Mouse (Mus musculus) ES-E14 (cell line): ENCODE results near the gene Srp14. TPM values are rescaled to one million over a fixed set of nuclear protein-coding genes. Genes with fewer than 3 reads are reported as not detected.

Experiments
- DNase-seq: peaks from one replicate; pipeline ENCODE4 v3.0.0-alpha.2; 2013; ENCODE audit warnings: low read depth, low spot score
- H3K27ac ChIP-seq: 2 replicates; pipeline ENCODE4 v1.5.1; 2012; ENCODE audit warnings: low read depth, mild to moderate bottlenecking, low read length, moderate library complexity, mixed read lengths; ENCODE audit not compliant: poor library complexity, insufficient read depth, severe bottlenecking
- H3K36me3 ChIP-seq: 2 replicates; pipeline ENCODE4 v1.6.1; 2012; ENCODE audit warnings: mild to moderate bottlenecking, low read length, moderate library complexity, mixed read lengths; ENCODE audit not compliant: control insufficient read depth, poor library complexity, insufficient read depth, severe bottlenecking
- H3K4me1 ChIP-seq, 2 experiments: fragments of 150-350 bp in 1 of 2; sonication (generic) in 1 of 2; 2 replicates each; pipeline ENCODE4 v1.6.1; 2012; ENCODE audit warnings: low read length in 2 of 2, mild to moderate bottlenecking in 1 of 2, mixed read lengths in 1 of 2; ENCODE audit not compliant: control insufficient read depth in 2 of 2, insufficient read depth in 2 of 2, poor library complexity in 1 of 2
- H3K4me3 ChIP-seq, 2 experiments: fragments of 150-350 bp in 1 of 2; sonication (generic) in 1 of 2; 2 replicates each; pipeline ENCODE4 v1.5.1; 2012; ENCODE audit warnings: low read length in 2 of 2, low read depth in 1 of 2, mild to moderate bottlenecking in 1 of 2, mixed read lengths in 1 of 2; ENCODE audit not compliant: insufficient read depth in 1 of 2, poor library complexity in 1 of 2, severe bottlenecking in 1 of 2
- H3K9ac ChIP-seq: 2 replicates; pipeline ENCODE4 v1.6.1; 2012; ENCODE audit warnings: low read depth, mild to moderate bottlenecking, low read length, mixed read lengths; ENCODE audit not compliant: poor library complexity, insufficient read depth, severe bottlenecking
- H3K9me3 ChIP-seq: fragments of 150-350 bp; sonication (generic); 2 replicates; pipeline ENCODE4 v1.6.1; 2012; ENCODE audit warnings: low read depth, mild to moderate bottlenecking, low read length; ENCODE audit not compliant: control insufficient read depth, insufficient read depth
- CHD2 ChIP-seq: IDR thresholded peaks from 2 replicates; pipeline ENCODE4 v1.6.1; 2014; ENCODE audit warnings: mild to moderate bottlenecking, low read depth, low read length, inconsistent platforms
- HCFC1 ChIP-seq: IDR thresholded peaks from 2 replicates; pipeline ENCODE4 v1.6.1; 2012; ENCODE audit warnings: low read length, inconsistent platforms, borderline replicate concordance; ENCODE audit not compliant: insufficient read depth
- MAFK ChIP-seq: IDR thresholded peaks from 2 replicates; pipeline ENCODE4 v1.6.1; 2014; ENCODE audit warnings: mild to moderate bottlenecking, low read depth, low read length, inconsistent platforms; ENCODE audit not compliant: insufficient read depth
- ZC3H11A ChIP-seq: IDR thresholded peaks from 2 replicates; pipeline ENCODE4 v1.6.1; 2012; ENCODE audit warnings: low read depth, mild to moderate bottlenecking, inconsistent platforms, low read length, borderline replicate concordance
- ZNF384 ChIP-seq: IDR thresholded peaks from 2 replicates; pipeline ENCODE4 v1.6.1; 2012; ENCODE audit warnings: low read depth, low read length, inconsistent platforms
- in situ Hi-C, 2 experiments: fragments of 600-800 bp; cut with MboI; formaldehyde crosslinking; loops; one replicate each; pipeline ENCODE4 v1.15.1; 2025; ENCODE audit warnings: low sequenced_read_pairs in 2 of 2, inconsistent platforms in 1 of 2; ENCODE audit not compliant: unreplicated experiment in 2 of 2
- total RNA-seq: library from RNA; depleted of rRNA; stranded (reverse); fragments of 300-350 nt; gene quantifications from 2 replicates; pipeline ENCODE4 v1.2.3, GENCODE M21; 2012

The Srp14 gene
- total RNA-seq, 1 experiment, result 191 TPM

GRCm38 (mm10) chr2:118451056-118451455 lies 28.5 kb downstream of the Srp14 start:
- Histone ChIP-seq H3K27ac (no peak overlapping the region), H3K36me3 (no peaks in the 10 kb centered on the region), H3K4me1 (no peaks in the 10 kb centered on the region), H3K9ac (no peak overlapping the region), H3K4me3 (no peak overlapping the region), H3K9me3 (no peaks in the 10 kb centered on the region)
- in situ Hi-C loops, result no loop called here
- DNase-seq, result no peak
- no peak for TF ChIP-seq ZC3H11A
- no peak for TF ChIP-seq CHD2
- no peak for TF ChIP-seq ZNF384
- TF ChIP-seq MAFK, result no peak
- no peak for TF ChIP-seq HCFC1

GRCm38 (mm10) chr2:118448181-118448580 lies 31.3 kb downstream of the Srp14 start:
- in situ Hi-C loops, result no loop called here
- peaks cover 4% of the 10 kb centered on the region; the same call in 1 of the 2 replicates for H3K36me3 ChIP-seq
- no peak overlapping the region for H3K4me3 ChIP-seq
- no peak overlapping the region for H3K9ac ChIP-seq
- H3K27ac ChIP-seq, result no peak overlapping the region
- no peak for DNase-seq
- H3K4me1 ChIP-seq, result no peaks in the 10 kb centered on the region
- H3K9me3 ChIP-seq, result no peaks in the 10 kb centered on the region
- TF ChIP-seq HCFC1 (no peak), ZC3H11A (no peak), MAFK (no peak), CHD2 (no peak), ZNF384 (no peak)

DNA sequence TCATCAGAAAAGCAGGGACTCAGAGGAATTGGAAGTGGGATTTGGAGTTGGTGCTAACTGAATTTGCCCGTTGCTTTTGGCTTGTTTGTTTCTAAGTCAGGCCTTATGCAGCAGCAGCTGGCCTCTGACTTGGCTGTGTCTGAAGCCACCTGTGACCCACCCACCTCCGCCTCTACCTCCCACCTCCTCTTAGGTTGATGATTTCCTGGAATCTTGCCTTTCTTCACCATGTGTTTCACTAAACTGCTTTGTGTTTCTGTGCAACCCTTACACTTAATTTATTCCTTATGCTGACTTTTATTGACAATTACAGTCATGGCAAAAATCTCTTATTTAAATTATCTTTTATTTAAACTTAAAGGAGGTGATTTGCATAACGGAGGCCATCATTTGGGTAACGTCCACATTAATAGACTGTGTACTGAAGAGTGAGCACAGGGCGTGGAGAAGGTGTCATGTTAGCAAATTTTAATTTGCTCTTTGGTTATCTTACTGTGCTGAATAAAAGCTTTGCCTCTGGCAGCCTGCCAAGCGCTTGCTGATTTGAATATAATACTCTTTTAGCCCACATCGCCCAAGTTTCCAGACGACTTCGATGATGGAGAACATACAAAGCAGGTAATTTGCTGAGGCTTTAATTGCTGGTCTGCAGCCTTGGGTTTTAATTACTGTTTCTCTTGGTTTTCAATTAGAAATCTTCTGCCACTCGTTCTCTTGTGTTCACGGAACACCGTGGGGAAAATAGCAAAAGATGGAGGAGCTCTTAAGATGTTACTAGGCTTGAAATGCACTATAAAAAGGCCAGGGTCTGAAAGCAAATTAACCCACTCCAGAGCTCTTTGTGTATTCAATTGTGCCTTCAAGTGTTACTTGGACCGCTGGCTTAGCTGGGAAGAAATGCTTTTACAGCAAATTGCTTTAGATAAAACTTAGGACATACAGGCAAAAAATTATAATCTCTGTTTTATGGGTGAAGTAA lies 33.5 kb downstream of the Srp14 start:
- Histone ChIP-seq H3K4me1 (no peaks in the 10 kb centered on the region), H3K27ac (no peak overlapping the region), H3K9me3 (no peaks in the 10 kb centered on the region), H3K4me3 (no peak overlapping the region), H3K36me3 (peaks cover 7% of the 10 kb centered on the region; the same call in 1 of the 2 replicates), H3K9ac (no peak overlapping the region)
- TF ChIP-seq HCFC1 (no peak), CHD2 (no peak), MAFK (no peak), ZC3H11A (no peak), ZNF384 (no peak)
- no peak for DNase-seq
- in situ Hi-C loops, result no loop called here

- TF ChIP-seq ZC3H11A (no peak), CHD2 (no peak), ZNF384 (no peak), HCFC1 (no peak), MAFK (no peak)
- no peak for DNase-seq
- H3K4me3 ChIP-seq, result no peak overlapping the region
- H3K27ac ChIP-seq, result no peak overlapping the region
- no peaks in the 10 kb centered on the region for H3K4me1 ChIP-seq
- H3K9ac ChIP-seq, result no peak overlapping the region
- H3K9me3 ChIP-seq, result no peaks in the 10 kb centered on the region
- peaks cover 7% of the 10 kb centered on the region for H3K36me3 ChIP-seq
- in situ Hi-C loops, result no loop called here
These were observed 36.8 kb downstream of the Srp14 start for GRCm38 (mm10) chr2:118442723-118443122.
